ENCODE assay signal across 7 mouse cellular contexts in genomic region chr2:74749337-74750121, GRCm38 (mm10). TPM values are rescaled to one million over a fixed set of nuclear protein-coding genes. Genes with fewer than 3 reads are reported as not detected.
DNase-seq lines count a peak whose midpoint lies in the region; ATAC-seq and TF ChIP-seq lines count a peak whose summit lies in the region.

No protein-coding gene starts in this region.

- peaks cover 98% of the 10 kb centered on the region for H3K27me3 ChIP-seq in forebrain, embryonic 15.5 days
- peaks cover 7% of the 10 kb centered on the region; the same call in 1 of the 2 replicates for H3K27me3 ChIP-seq in kidney, embryonic 14.5 days (ENCODE audit: control insufficient read depth, insufficient read depth, low read length)
- H3K27me3 ChIP-seq in midbrain, postnatal 0 days (ENCODE audit: insufficient read depth, low read length), result peaks cover 90% of the 10 kb centered on the region

- H3K4me2 ChIP-seq in forebrain, embryonic 15.5 days (replicated peaks), result peak overlapping the region; percentile 12
- peak overlapping the region; percentile 73 for H3K4me2 ChIP-seq in kidney, embryonic 14.5 days (replicated peaks; ENCODE audit: low read depth, low read length)
- peak overlapping the region; percentile 18; the same call in 1 of the 2 replicates for H3K4me2 ChIP-seq in midbrain, postnatal 0 days (ENCODE audit: low read depth, low read length, poor library complexity, severe bottlenecking)

- no peaks in the 10 kb centered on the region for H3K9me3 ChIP-seq in forebrain, embryonic 15.5 days
- H3K9me3 ChIP-seq in kidney, embryonic 14.5 days (ENCODE audit: control insufficient read depth, low read length), result no peaks in the 10 kb centered on the region
- no peaks in the 10 kb centered on the region for H3K9me3 ChIP-seq in midbrain, postnatal 0 days (ENCODE audit: low read length)

- no peak overlapping the region for H3K27ac ChIP-seq in forebrain, embryonic 15.5 days (replicated peaks)
- H3K27ac ChIP-seq in kidney, embryonic 14.5 days (ENCODE audit: low read depth, low read length), result peak overlapping the region; percentile 90
- no peak overlapping the region for H3K27ac ChIP-seq in midbrain, postnatal 0 days (ENCODE audit: low read depth, low read length)

- peaks cover 15% of the 10 kb centered on the region for H3K4me1 ChIP-seq in forebrain, embryonic 15.5 days
- H3K4me1 ChIP-seq in kidney, embryonic 14.5 days (ENCODE audit: control insufficient read depth, insufficient read depth, low read length), result peaks cover 55% of the 10 kb centered on the region
- no peaks in the 10 kb centered on the region for H3K4me1 ChIP-seq in midbrain, postnatal 0 days (ENCODE audit: insufficient read depth, low read length)

- no peaks in the 10 kb centered on the region for H3K36me3 ChIP-seq in forebrain, embryonic 15.5 days
- H3K36me3 ChIP-seq in kidney, embryonic 14.5 days (ENCODE audit: control insufficient read depth, insufficient read depth, low read length), result no peaks in the 10 kb centered on the region
- no peaks in the 10 kb centered on the region for H3K36me3 ChIP-seq in midbrain, postnatal 0 days (ENCODE audit: insufficient read depth, low read length)

- WGBS in forebrain, embryonic 15.5 days, result under 1% methylated on average over 47 of the region's 47 CpGs
- WGBS in kidney, embryonic 14.5 days, result under 1% methylated on average over 47 of the region's 47 CpGs
- WGBS in midbrain, postnatal 0 days, result under 1% methylated on average over 47 of the region's 47 CpGs

- H3K9ac ChIP-seq in forebrain, embryonic 15.5 days (replicated peaks), result no peak overlapping the region
- H3K9ac ChIP-seq in kidney, embryonic 14.5 days (ENCODE audit: low read depth, low read length), result peak overlapping the region; percentile 60
- H3K9ac ChIP-seq in midbrain, postnatal 0 days (replicated peaks; ENCODE audit: low read length, poor library complexity, severe bottlenecking), result no peak overlapping the region

- ATAC-seq in CD4-positive, CD25-positive, alpha-beta regulatory T cell, adult 4 months, result peak; percentile 85
- ATAC-seq in forebrain, embryonic 15.5 days (replicated peaks), result no peak
- ATAC-seq in kidney, embryonic 14.5 days (ENCODE audit: low FRiP score, low TSS enrichment), result peak; percentile 82
- no peak for ATAC-seq in midbrain, postnatal 0 days (ENCODE audit: low FRiP score)

- no peak for TF ChIP-seq CTCF in midbrain, postnatal 0 days (IDR thresholded peaks at IDR 0.05)

- peak; percentile 47 for DNase-seq in R1 (ENCODE audit: low read depth, low spot score)
- DNase-seq in midbrain, postnatal 0 days (ENCODE audit: low spot score), result peak; percentile 68
- no peak for DNase-seq in left cerebral cortex, adult 11 months (ENCODE audit: low spot score)
- no peak for DNase-seq in c-Kit-positive CD71-positive TER-119-positive erythroid progenitor cells, embryonic 14.5 days (ENCODE audit: low spot score)

- no peak overlapping the region for H3K4me3 ChIP-seq in forebrain, embryonic 15.5 days
- H3K4me3 ChIP-seq in kidney, embryonic 14.5 days (ENCODE audit: low read length), result peak overlapping the region; percentile 39
- no peak overlapping the region for H3K4me3 ChIP-seq in midbrain, postnatal 0 days (ENCODE audit: low read depth, low read length)

RNA-seq across cellular contexts. Expression of gene Hoxd1, which starts 13.3 kb away (rescaled TPM):
- not detected for polyA plus RNA-seq in CD4-positive, CD25-positive, alpha-beta regulatory T cell, adult 4 months (2017; shearing (Covaris generic))
- not detected in 2 replicates for polyA plus RNA-seq in forebrain, embryonic 15.5 days (2015; fragmentation: Nextera tagmentation; extraction: Ambion mirVana)
- polyA plus RNA-seq in kidney, embryonic 14.5 days (2014; fragmentation: Nextera tagmentation; extraction: Ambion mirVana), result 1.8 and 1.9 TPM in 2 replicates
- not detected in 2 replicates for total RNA-seq in midbrain, postnatal 0 days (2014; rRNA removed)
- polyA plus RNA-seq in midbrain, postnatal 0 days (2015; fragmentation: Nextera tagmentation; extraction: Ambion mirVana), result not detected in 2 replicates

RNA-seq across cellular contexts. Expression of gene Gm28230, which starts 23.0 kb away (rescaled TPM):
- polyA plus RNA-seq in CD4-positive, CD25-positive, alpha-beta regulatory T cell, adult 4 months (2017; shearing (Covaris generic)), result not detected
- polyA plus RNA-seq in forebrain, embryonic 15.5 days (2015; fragmentation: Nextera tagmentation; extraction: Ambion mirVana), result not detected in 2 replicates
- 2.3 and 4.0 TPM in 2 replicates for polyA plus RNA-seq in kidney, embryonic 14.5 days (2014; fragmentation: Nextera tagmentation; extraction: Ambion mirVana)
- not detected in 2 replicates for total RNA-seq in midbrain, postnatal 0 days (2014; rRNA removed)
- not detected in 2 replicates for polyA plus RNA-seq in midbrain, postnatal 0 days (2015; fragmentation: Nextera tagmentation; extraction: Ambion mirVana)

RNA-seq across cellular contexts. Expression of gene Hoxd4, which starts 37.8 kb away (rescaled TPM):
- not detected for polyA plus RNA-seq in CD4-positive, CD25-positive, alpha-beta regulatory T cell, adult 4 months (2017; shearing (Covaris generic))
- polyA plus RNA-seq in forebrain, embryonic 15.5 days (2015; fragmentation: Nextera tagmentation; extraction: Ambion mirVana), result not detected in 2 replicates
- 6.3 and 18.7 TPM in 2 replicates for polyA plus RNA-seq in kidney, embryonic 14.5 days (2014; fragmentation: Nextera tagmentation; extraction: Ambion mirVana)
- 1.2 TPM in 1 of 2 replicates, not detected in the other for total RNA-seq in midbrain, postnatal 0 days (2014; rRNA removed)
- polyA plus RNA-seq in midbrain, postnatal 0 days (2015; fragmentation: Nextera tagmentation; extraction: Ambion mirVana), result not detected in 2 replicates

RNA-seq across cellular contexts. Expression of gene Hoxd3, which starts 37.8 kb away (rescaled TPM):
- polyA plus RNA-seq in CD4-positive, CD25-positive, alpha-beta regulatory T cell, adult 4 months (2017; shearing (Covaris generic)), result not detected
- not detected in 2 replicates for polyA plus RNA-seq in forebrain, embryonic 15.5 days (2015; fragmentation: Nextera tagmentation; extraction: Ambion mirVana)
- polyA plus RNA-seq in kidney, embryonic 14.5 days (2014; fragmentation: Nextera tagmentation; extraction: Ambion mirVana), result 12.3 and 12.6 TPM in 2 replicates
- 11.6 TPM in 1 of 2 replicates, not detected in the other for total RNA-seq in midbrain, postnatal 0 days (2014; rRNA removed)
- polyA plus RNA-seq in midbrain, postnatal 0 days (2015; fragmentation: Nextera tagmentation; extraction: Ambion mirVana), result not detected in 2 replicates

RNA-seq across cellular contexts. Expression of gene Hoxd8, which starts 45.1 kb away (rescaled TPM):
- not detected for polyA plus RNA-seq in CD4-positive, CD25-positive, alpha-beta regulatory T cell, adult 4 months (2017; shearing (Covaris generic))
- 0.10 TPM in 1 of 2 replicates, not detected in the other for polyA plus RNA-seq in forebrain, embryonic 15.5 days (2015; fragmentation: Nextera tagmentation; extraction: Ambion mirVana)
- 45.0 and 45.2 TPM in 2 replicates for polyA plus RNA-seq in kidney, embryonic 14.5 days (2014; fragmentation: Nextera tagmentation; extraction: Ambion mirVana)
- 0.05 TPM in 1 of 2 replicates, not detected in the other for total RNA-seq in midbrain, postnatal 0 days (2014; rRNA removed)
- polyA plus RNA-seq in midbrain, postnatal 0 days (2015; fragmentation: Nextera tagmentation; extraction: Ambion mirVana), result not detected in 2 replicates

Comparison
In these comparisons a context has a peak if more than half of its experiments do, and no peak if none do; other contexts are left out.
1. ATAC-seq: peak in CD4-positive, CD25-positive, alpha-beta regulatory T cell, adult 4 months (single experiment) and kidney, embryonic 14.5 days (single experiment); none in forebrain, embryonic 15.5 days (single experiment) and midbrain, postnatal 0 days (single experiment).
2. DNase-seq: peak in R1 (single experiment) and midbrain, postnatal 0 days (single experiment); none in left cerebral cortex, adult 11 months (single experiment) and c-Kit-positive CD71-positive TER-119-positive erythroid progenitor cells, embryonic 14.5 days (single experiment).
3. H3K4me2 ChIP-seq: peak in every context shown above with its lines; median percentile 73 in kidney, embryonic 14.5 days; 18 in midbrain, postnatal 0 days; 12 in forebrain, embryonic 15.5 days.